Mouse (Mus musculus): Measurements from ENCODE around the gene Sulf2.
A peak's percentile ranks its signal among the peaks of the same experiment; 100 is the strongest.

Gene Sulf2

GRCm38 (mm10) chr2:166116278-166116608 is 39.2 kb downstream of the Sulf2 start:
- no peak for DNase-seq (ENCODE audit: low spot score)

GRCm38 (mm10) chr2:166115571-166116277 is 39.7 kb downstream of the Sulf2 start:
- peak; percentile 74 for DNase-seq (ENCODE audit: low spot score)

DNA sequence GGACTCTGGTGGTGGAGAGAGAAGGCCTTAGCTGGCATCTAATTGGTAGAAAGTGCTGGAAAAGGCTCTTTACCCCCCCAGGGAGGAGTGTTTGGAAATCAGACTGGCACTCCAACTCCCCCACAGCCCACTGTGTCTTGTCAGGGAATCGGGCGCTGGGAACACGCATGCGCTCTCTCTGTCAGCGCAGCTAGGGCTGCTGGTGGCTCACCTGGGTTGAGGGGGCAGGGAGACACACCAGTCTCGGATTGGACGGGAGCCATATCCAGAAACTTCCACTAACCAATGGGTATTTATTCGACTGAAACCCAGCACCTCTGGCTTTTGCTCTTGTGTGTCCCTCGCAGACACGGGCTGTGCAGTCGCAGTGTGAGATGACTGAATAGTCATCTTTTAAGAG is 42.5 kb downstream of the Sulf2 start:
- DNase-seq (ENCODE audit: low spot score), result no peak

GRCm38 (mm10) chr2:166111831-166112250 is 43.6 kb downstream of the Sulf2 start:
- DNase-seq (ENCODE audit: low spot score), result no peak

- no peak for DNase-seq (ENCODE audit: low spot score)
Measured at GRCm38 (mm10) chr2:166111238-166111637, 44.2 kb downstream of the Sulf2 start.

DNA sequence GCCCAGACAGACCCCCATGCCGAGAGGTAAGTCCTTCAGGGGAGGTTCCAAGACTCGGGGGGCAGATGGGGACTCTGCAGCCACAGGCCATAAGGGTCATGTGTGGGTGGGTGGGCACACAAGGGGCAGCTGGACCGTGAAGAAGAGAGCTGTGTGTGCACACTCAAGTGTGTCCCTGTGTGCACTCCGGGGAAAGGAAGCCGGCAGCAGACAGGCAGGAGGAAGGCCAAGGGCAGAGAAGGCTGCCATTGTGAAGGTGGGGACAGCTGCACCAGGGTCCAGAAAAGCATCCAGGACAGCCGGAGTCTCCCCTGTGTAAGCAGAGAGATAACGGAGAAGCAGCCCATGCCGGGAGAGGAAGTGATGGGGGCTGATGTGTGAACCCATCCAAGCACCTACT is 44.7 kb downstream of the Sulf2 start:
- no peak for DNase-seq (ENCODE audit: low spot score)

DNA sequence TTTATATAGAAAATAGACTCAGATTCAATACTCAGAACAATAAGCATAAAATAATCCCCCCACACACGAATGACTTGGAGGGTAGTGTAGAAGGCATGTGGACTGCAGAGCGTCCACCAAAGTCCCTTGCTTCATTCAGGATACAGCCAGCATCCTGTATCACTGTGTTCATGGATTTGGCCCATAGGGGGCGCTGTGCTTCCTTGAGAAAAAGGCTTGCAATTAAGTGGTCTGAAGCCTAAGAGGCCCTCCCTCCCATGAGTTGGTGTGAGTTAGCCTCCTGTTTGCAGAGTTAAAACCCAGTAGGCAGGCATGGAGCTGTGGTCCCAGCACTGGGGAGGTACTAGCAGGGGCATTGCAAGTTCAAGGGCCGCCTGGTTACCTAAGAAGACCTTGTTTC is 47.1 kb downstream of the Sulf2 start:
- peak; percentile 94 for DNase-seq (ENCODE audit: low spot score)

GRCm38 (mm10) chr2:166107911-166108310 is 47.6 kb downstream of the Sulf2 start:
- no peak for DNase-seq (ENCODE audit: low spot score)

DNA sequence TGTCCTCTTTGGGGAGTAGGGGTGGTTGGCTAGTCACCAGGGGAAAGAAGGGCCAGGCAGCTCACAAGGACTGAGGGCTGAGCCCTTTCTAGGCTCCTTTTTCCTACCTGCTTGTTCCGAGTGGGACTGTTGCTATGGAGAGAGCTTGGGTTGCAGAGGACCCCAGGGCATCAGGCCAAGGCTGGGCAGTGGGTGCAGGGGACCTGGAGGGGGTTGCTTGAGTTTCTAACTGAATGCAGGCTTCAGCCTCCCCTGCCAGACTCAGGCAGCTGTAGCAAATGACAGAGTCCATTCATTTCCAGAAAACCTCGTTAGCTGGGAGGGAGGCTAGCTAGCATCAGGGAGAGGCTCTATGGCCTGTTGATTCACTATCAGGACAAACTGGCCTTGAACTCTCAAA is 48.8 kb downstream of the Sulf2 start:
- no peak for DNase-seq (ENCODE audit: low spot score)

- no peak for DNase-seq (ENCODE audit: low spot score)
Measured at GRCm38 (mm10) chr2:166105911-166106310, 49.6 kb downstream of the Sulf2 start.

DNA sequence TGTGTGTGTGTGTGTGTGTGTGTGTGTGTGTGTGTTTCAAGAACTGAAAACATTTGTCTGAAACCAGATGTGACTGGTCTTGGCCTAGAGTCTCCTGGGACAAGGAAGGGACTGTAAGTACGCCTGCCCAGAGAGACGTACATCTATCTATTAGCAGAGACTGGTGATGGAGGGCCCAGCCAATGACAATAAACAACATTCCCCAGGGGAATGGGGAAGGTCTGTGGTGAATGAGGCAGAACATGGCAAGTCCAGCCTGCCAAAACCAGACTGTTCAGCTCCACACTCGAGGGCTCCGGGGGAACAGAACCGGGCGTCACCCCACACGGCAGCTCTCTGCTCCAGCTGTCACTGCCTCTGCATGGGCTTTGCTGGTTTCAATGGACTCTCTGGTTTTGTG is 52.6 kb downstream of the Sulf2 start:
- DNase-seq (ENCODE audit: low spot score), result no peak

- peak; percentile 70 for DNase-seq (ENCODE audit: low spot score)
Measured at GRCm38 (mm10) chr2:166100309-166101262, 54.9 kb downstream of the Sulf2 start.

DNA sequence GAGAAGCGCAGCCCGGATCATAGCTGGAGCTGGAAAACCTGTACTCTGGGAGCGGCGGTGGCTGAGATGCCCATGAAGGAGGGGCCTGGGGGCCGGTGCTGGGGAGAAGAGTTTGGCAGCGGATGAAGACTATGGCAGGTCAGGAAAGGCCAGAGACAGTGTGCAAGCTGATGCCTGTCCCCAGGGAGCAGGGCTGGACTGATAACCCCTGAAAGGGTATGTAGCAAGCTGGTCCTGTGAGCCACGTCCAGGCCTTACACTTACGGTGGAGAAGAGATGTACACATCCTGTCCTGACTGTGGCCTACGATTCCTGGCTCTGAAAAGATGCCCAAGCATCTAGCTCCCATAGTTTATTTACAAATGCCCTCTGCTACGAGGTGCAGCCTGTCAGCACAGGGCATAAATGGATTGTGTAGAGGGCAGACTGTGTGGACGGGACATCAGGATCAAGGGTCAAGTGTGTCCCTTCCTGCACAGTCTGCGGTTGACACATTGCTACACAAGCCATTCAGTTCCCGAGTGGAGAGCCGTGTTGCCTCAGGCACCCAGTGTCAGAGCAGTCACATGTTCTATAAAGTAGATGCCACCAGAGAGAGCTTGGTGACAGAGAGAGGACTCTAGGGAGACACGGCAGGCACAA is 57.0 kb downstream of the Sulf2 start:
- no peak for DNase-seq (ENCODE audit: low spot score)

GRCm38 (mm10) chr2:166097443-166098291 is 57.8 kb downstream of the Sulf2 start:
- peak; percentile 68 for DNase-seq (ENCODE audit: low spot score)

- no peak for DNase-seq (ENCODE audit: low spot score)
Measured at GRCm38 (mm10) chr2:166096834-166097233, 58.6 kb downstream of the Sulf2 start.

- no peak for DNase-seq (ENCODE audit: low spot score)
Measured at GRCm38 (mm10) chr2:166096300-166096699, 59.2 kb downstream of the Sulf2 start.

GRCm38 (mm10) chr2:166092412-166092811 is 63.1 kb downstream of the Sulf2 start:
- DNase-seq (ENCODE audit: low spot score), result no peak

DNA sequence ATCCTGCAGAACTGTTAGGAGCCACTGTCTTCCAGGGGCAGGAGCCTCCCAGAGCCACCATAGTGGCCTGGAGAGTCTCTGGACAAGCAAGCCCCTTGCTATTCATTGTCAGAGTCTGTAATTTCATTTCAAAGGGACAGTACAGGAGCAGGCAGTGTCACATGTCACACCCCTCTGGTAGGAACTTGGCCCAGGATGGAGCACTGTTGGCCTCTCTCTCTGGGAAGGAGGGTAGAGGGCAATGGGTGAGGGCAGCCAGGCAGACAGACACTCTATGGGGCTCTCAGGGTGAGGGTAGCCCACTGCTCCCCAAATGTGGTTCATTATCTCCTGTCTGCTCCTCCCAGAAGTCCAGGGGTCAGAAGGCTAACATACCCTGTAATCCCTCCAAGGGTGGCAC is 63.9 kb downstream of the Sulf2 start:
- no peak for DNase-seq (ENCODE audit: low spot score)

DNA sequence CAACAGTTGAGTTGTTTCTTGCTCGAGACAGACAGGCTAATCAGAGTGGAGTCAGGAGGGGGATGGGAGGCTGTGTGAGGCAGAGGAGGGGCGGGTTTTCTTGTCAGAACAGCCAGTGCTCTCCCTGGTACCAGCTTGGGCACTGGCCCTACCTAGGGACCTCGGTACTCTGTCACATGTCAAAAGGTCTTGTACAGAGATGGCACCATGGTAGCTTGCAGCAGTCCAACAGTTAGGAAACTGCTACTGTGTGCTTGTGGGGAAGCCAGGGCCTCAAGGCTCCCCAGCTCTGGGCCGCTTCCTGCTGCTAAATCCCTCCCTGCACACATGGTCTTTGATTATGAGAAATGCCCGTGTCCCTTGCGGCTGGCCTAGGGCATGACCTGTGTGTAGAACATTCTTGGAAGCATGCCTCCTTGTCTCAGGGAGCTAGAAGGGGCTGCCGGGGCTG is 65.3 kb downstream of the Sulf2 start:
- DNase-seq (ENCODE audit: low spot score), result no peak

DNA sequence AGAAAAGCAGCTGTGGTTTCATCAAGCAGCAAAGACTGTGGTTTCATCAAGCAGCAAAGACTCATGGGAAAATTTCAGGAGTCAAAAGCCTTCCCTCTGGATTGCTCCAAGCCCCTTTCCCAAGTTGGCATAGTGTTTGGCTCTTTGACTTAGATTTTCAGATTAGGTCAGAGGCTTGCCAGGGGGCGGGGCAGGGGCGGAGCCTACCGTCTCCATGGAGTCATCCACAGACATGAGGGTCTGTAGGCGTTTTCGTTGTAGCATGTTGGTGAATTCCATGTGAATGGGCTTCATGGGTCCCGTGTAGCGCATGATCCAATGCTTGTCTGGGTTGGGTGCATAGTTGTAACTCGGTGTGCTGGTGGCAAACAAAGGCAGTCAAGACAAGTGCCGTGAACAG is 66.5 kb downstream of the Sulf2 start:
- DNase-seq (ENCODE audit: low spot score), result peak; percentile 74

DNA sequence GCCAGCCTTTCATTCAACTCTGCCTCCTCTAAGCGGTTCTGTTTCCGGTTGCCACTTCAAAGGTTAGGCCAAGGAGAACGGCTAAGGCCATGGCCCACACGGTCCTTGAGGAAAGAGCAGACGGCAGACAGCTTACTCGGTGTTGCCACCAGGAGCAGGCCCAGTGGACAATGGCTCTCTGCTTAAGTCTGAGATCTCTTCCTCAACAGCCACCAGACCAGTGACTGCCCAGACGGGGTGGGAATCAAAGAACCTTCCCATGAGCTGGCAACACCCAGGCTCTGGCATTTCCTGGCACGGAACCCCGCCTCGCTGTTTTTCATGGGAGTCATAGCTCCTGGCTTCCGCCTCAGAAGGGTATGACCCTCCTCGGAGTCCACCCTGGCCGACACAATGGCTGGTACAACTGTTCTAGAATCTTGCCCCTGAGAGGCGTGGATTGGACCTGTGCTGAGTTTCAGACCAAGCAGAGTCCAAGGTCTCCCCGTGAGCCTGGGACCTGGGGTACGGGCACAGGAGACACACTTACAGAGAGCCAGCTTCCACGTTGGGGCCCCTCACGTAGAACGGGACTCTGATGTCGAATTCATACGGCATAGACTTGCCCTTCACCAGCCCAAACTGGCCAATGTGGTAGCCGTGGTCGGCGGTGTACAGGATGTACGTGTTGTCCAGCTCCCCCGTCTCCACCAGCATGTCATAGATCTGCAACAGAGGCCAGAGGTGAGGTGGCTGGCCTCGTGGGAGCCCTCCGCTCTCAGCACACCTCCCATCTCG is 68.8 kb downstream of the Sulf2 start:
- DNase-seq (ENCODE audit: low spot score), result no peak

All from testis, postnatal 10 days (tissue).